Mouse (Mus musculus) intestine, postnatal 0 days (tissue): ENCODE results near the gene Pcgf2. TPM values are rescaled to one million over a fixed set of nuclear protein-coding genes. Genes with fewer than 3 reads are reported as not detected.

Experiments used
- ATAC-seq: fragments of 200-750 bp; cut with Nextera tagmentation; 2 replicates; pipeline ENCODE4 v1.8.0; 2017; ENCODE audit warnings: mild to moderate bottlenecking, moderate TSS enrichment, moderate library complexity
- H3K27ac ChIP-seq: fragments of 300-500 bp; sonication (generic); 2 replicates; pipeline ENCODE4 v1.5.1; 2014; ENCODE audit warnings: mild to moderate bottlenecking, low read depth, low read length, moderate library complexity
- H3K27me3 ChIP-seq: fragments of 300-500 bp; sonication (generic); replicated peaks from 2 replicates; pipeline ENCODE4 v1.6.1; 2014; ENCODE audit warnings: low read length, mixed read lengths; ENCODE audit not compliant: control insufficient read depth, insufficient read depth
- H3K36me3 ChIP-seq: fragments of 300-500 bp; sonication (generic); 2 replicates; pipeline ENCODE4 v1.6.1; 2014; ENCODE audit warnings: mild to moderate bottlenecking, moderate library complexity; ENCODE audit not compliant: control insufficient read depth, insufficient read depth
- H3K4me1 ChIP-seq: fragments of 300-500 bp; sonication (generic); replicated peaks from 2 replicates; pipeline ENCODE4 v1.6.1; 2014; ENCODE audit warnings: antibody characterized with exemption, low read length, mixed read lengths; ENCODE audit not compliant: control insufficient read depth, insufficient read depth
- H3K4me2 ChIP-seq: fragments of 300-500 bp; sonication (generic); replicated peaks from 2 replicates; pipeline ENCODE4 v1.6.1; 2014; ENCODE audit warnings: low read depth, mild to moderate bottlenecking, moderate library complexity
- H3K4me3 ChIP-seq: fragments of 300-500 bp; sonication (generic); 2 replicates; pipeline ENCODE4 v1.5.1; 2014; ENCODE audit warnings: low read depth, low read length
- H3K9ac ChIP-seq: fragments of 300-500 bp; sonication (generic); 2 replicates; pipeline ENCODE4 v1.6.1; 2014; ENCODE audit warnings: mild to moderate bottlenecking, low read depth, low read length
- H3K9me3 ChIP-seq: fragments of 300-500 bp; sonication (generic); 2 replicates; pipeline ENCODE4 v1.6.1; 2016; ENCODE audit warnings: mixed run types; ENCODE audit not compliant: control insufficient read depth
- CTCF ChIP-seq: sonication (generic); IDR thresholded peaks from 2 replicates; pipeline ENCODE4 v1.5.1; 2016; ENCODE audit warnings: low read depth, mild to moderate bottlenecking, control low read depth, antibody characterized with exemption, moderate library complexity
- WGBS: fragments of 180-500 bp; shearing (Covaris S2); extraction: QIAGEN DNeasy Blood & Tissue Kit; methylation state at CpG from one replicate; pipeline ENCODE4 v1.1.7; 2014; 5-methylcytosine and 5-hydroxymethylcytosine counted together
- polyA plus RNA-seq: library from polyadenylated mRNA; unstranded; fragments of >200 nt; fragmentation: Nextera tagmentation; extraction: Ambion mirVana; gene quantifications from 2 replicates; pipeline ENCODE4 v1.2.1, GENCODE M21; 2015

The Pcgf2 gene
- polyA plus RNA-seq, 1 experiment from 2014 or later, result 8.9 TPM

DNA sequence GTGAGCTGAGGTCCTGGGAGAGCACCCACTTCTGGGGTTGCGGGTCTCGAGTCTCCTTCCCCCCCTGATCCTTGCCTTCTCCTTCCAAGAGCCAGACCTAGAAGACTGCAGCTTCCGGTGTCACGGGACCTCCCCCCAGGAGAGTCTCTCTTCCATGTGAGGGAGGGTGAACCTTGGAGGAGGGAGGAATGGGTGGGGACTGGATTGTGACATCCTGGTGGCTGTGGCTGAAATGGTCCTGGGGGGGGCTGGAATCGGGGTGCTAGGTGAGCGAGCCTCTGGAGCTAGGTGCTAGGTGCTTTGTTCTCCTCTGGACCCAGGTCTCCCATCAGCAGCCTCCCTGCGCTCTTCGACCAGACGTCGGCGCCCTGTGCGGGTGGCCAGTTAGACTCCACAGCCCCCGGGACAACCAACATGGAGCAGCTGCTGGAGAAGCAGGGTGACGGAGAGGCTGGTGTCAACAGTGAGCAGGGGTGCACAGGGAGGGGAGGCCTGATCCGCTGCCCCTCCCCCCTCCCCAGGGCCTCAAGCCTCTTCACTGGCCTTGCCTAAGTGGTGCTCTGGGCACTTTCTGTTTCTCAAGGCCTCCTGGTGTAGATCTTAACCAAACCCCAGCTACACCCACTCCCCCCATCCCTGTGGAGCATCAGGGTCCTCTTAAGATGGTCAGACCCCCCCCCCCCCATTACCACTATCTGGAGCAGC lies 24.1 kb downstream of the Pcgf2 start:
- ATAC-seq, result no peak
- WGBS, result 89% methylated on average over 15 of the region's 15 CpGs

GRCm38 (mm10) chr11:97673148-97673547 lies 27.1 kb downstream of the Pcgf2 start:
- 81% methylated on average over 11 of the region's 11 CpGs for WGBS

More for the DNA sequence above, 24.1 kb downstream of the Pcgf2 start:
- Histone ChIP-seq H3K36me3 (peaks cover 90% of the 10 kb centered on the region), H3K4me1 (no peaks in the 10 kb centered on the region), H3K4me3 (no peak overlapping the region), H3K27me3 (no peaks in the 10 kb centered on the region), H3K4me2 (no peak overlapping the region), H3K9me3 (no peaks in the 10 kb centered on the region), H3K27ac (no peak overlapping the region), H3K9ac (no peak overlapping the region)
- no peak for TF ChIP-seq CTCF

GRCm38 (mm10) chr11:97671177-97671527 lies 29.1 kb downstream of the Pcgf2 start:
- Histone ChIP-seq H3K4me2 (no peak overlapping the region), H3K9ac (no peak overlapping the region), H3K4me1 (no peaks in the 10 kb centered on the region), H3K27ac (no peak overlapping the region), H3K36me3 (peaks cover 80% of the 10 kb centered on the region), H3K4me3 (no peak overlapping the region), H3K9me3 (no peaks in the 10 kb centered on the region), H3K27me3 (no peaks in the 10 kb centered on the region)
- WGBS, result 55% methylated on average over 2 of the region's 2 CpGs
- TF ChIP-seq CTCF, result no peak
- no peak for ATAC-seq

More at GRCm38 (mm10) chr11:97673148-97673547, 27.1 kb downstream of the Pcgf2 start:
- H3K9ac ChIP-seq, result no peak overlapping the region
- no peak overlapping the region for H3K27ac ChIP-seq
- H3K27me3 ChIP-seq, result no peaks in the 10 kb centered on the region
- ATAC-seq, result no peak
- H3K36me3 ChIP-seq, result peaks cover 89% of the 10 kb centered on the region
- no peaks in the 10 kb centered on the region for H3K4me1 ChIP-seq
- H3K4me3 ChIP-seq, result no peak overlapping the region
- H3K9me3 ChIP-seq, result no peaks in the 10 kb centered on the region
- no peak overlapping the region for H3K4me2 ChIP-seq
- TF ChIP-seq CTCF, result no peak

- Histone ChIP-seq H3K4me2 (no peak overlapping the region), H3K27ac (no peak overlapping the region), H3K4me1 (no peaks in the 10 kb centered on the region), H3K4me3 (no peak overlapping the region), H3K9me3 (no peaks in the 10 kb centered on the region), H3K36me3 (peaks cover 80% of the 10 kb centered on the region), H3K9ac (no peak overlapping the region), H3K27me3 (no peaks in the 10 kb centered on the region)
- 51% methylated on average over 13 of the region's 13 CpGs for WGBS
- no peak for ATAC-seq
- TF ChIP-seq CTCF, result no peak
Observed at GRCm38 (mm10) chr11:97670234-97671176, 29.8 kb downstream of the Pcgf2 start.

GRCm38 (mm10) chr11:97669829-97670228 lies 30.5 kb downstream of the Pcgf2 start:
- TF ChIP-seq CTCF, result no peak
- ATAC-seq, result no peak
- 0 out of 2 replicates have a peak overlapping the region, but pooled peaks have one; percentile 4 for H3K27ac ChIP-seq
- H3K4me3 ChIP-seq, result no peak overlapping the region
- peaks cover 75% of the 10 kb centered on the region for H3K36me3 ChIP-seq
- no peaks in the 10 kb centered on the region for H3K4me1 ChIP-seq
- H3K4me2 ChIP-seq, result no peak overlapping the region
- H3K27me3 ChIP-seq, result no peaks in the 10 kb centered on the region
- no peaks in the 10 kb centered on the region for H3K9me3 ChIP-seq
- 30% methylated on average over 6 of the region's 6 CpGs for WGBS
- no peak overlapping the region for H3K9ac ChIP-seq

DNA sequence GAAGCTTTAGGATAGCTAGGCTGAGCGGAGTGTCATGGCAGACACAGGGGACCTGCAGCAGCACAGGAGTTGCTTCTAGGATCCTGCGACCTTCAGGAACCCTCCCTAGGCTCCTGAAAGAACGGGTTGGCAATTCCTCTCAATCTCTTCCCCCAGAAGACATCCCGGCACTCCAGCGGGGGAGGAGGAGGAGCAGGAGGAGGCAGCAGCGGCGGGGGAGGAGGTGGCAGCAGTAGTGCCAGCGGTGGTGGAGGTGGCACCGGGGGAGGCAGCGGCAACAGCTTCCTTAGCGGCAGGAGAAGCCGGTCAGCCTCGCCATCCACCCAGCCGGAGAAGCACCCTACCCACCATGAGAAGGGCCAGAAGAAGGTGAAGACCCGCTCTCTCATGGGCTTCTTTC lies 31.0 kb downstream of the Pcgf2 start:
- Histone ChIP-seq H3K4me3 (no peak overlapping the region), H3K9ac (no peak overlapping the region), H3K4me1 (no peaks in the 10 kb centered on the region), H3K36me3 (peaks cover 69% of the 10 kb centered on the region), H3K27me3 (no peaks in the 10 kb centered on the region), H3K4me2 (no peak overlapping the region), H3K9me3 (no peaks in the 10 kb centered on the region), H3K27ac (0 out of 2 replicates have a peak overlapping the region, but pooled peaks have one; percentile 4)
- no peak for TF ChIP-seq CTCF
- WGBS, result 80% methylated on average over 15 of the region's 15 CpGs
- ATAC-seq, result no peak
